ENCODE assay signal across 11 mouse cellular contexts in genomic region chr11:106820252-106820651, GRCm38 (mm10). TPM values are rescaled to one million over a fixed set of nuclear protein-coding genes. Genes with fewer than 3 reads are reported as not detected.
DNase-seq lines count a peak whose midpoint lies in the region; ATAC-seq and TF ChIP-seq lines count a peak whose summit lies in the region.
"Had no signal": no experiment of that assay in that cellular context is flagged by ENCODE, and none has a peak within 500 bp of the region (broad histone marks: within the 10 kb centered on the region; RNA-seq: fewer than 3 reads in every experiment).

No protein-coding gene starts in this region.

- H3K4me2 ChIP-seq in kidney, embryonic 16.5 days (replicated peaks; ENCODE audit: low read depth, low read length): no peak overlapping the region
- H3K4me2 ChIP-seq: liver, embryonic 13.5 days had no signal

- no peak overlapping the region for H3K9ac ChIP-seq in kidney, embryonic 16.5 days (replicated peaks; ENCODE audit: low read length)
- H3K9ac ChIP-seq: liver, embryonic 13.5 days had no signal

- DNase-seq in cerebellum, adult 2 months: peak; percentile 62 to 69
- no peak for DNase-seq in cerebellum, postnatal 4 days (ENCODE audit: low spot score in 2 of 2)
- peak; percentile 20 for DNase-seq in kidney, adult 11 months
- DNase-seq in retina, adult 2 months (ENCODE audit: low read depth, low spot score): peak; percentile 33
- DNase-seq in retina, embryonic 14.5 days (ENCODE audit: low spot score): no peak
- no peak for DNase-seq in layer of hippocampus, postnatal 25 days (ENCODE audit: extremely low spot score in 1 of 2, low spot score in 1 of 2)
- no peak for DNase-seq in spleen, postnatal 14 days (ENCODE audit: low spot score in 2 of 2)
- DNase-seq: liver, embryonic 13.5 days had no signal

- H3K4me3 ChIP-seq in cerebellum, adult 2 months (replicated peaks; ENCODE audit: insufficient read depth, low read depth, low read length): no peak overlapping the region
- H3K4me3 ChIP-seq in kidney, embryonic 16.5 days (ENCODE audit: low read length): no peak overlapping the region
- H3K4me3 ChIP-seq: liver, embryonic 13.5 days; midbrain, embryonic 10.5 days had no signal

- H3K4me1 ChIP-seq in cerebellum, adult 2 months (ENCODE audit: control insufficient read depth, insufficient read depth, low read length): peaks cover 77% of the 10 kb centered on the region
- H3K4me1 ChIP-seq in kidney, embryonic 16.5 days (ENCODE audit: insufficient read depth, low read length): no peaks in the 10 kb centered on the region
- H3K4me1 ChIP-seq: liver, embryonic 13.5 days; midbrain, embryonic 10.5 days had no signal

- no peak for TF ChIP-seq POLR2A in cerebellum, adult 2 months (IDR thresholded peaks at IDR 0.05; ENCODE audit: borderline replicate concordance, insufficient read depth, low read length)

- WGBS in cerebellum, adult 2 months: 14% methylated on average over 6 of the region's 6 CpGs
- WGBS in kidney, embryonic 16.5 days: 74% methylated on average over 6 of the region's 6 CpGs

- H3K27ac ChIP-seq in cerebellum, adult 2 months (ENCODE audit: insufficient read depth, low read length): peak overlapping the region; percentile 89
- H3K27ac ChIP-seq in kidney, embryonic 16.5 days (ENCODE audit: low read length): no peak overlapping the region
- H3K27ac ChIP-seq: liver, embryonic 13.5 days; midbrain, embryonic 10.5 days had no signal

- no peak for TF ChIP-seq CTCF in cerebellum, adult 2 months (IDR thresholded peaks at IDR 0.05; ENCODE audit: borderline replicate concordance, insufficient read depth, low read depth, low read length)

- no peaks in the 10 kb centered on the region for H3K9me3 ChIP-seq in kidney, embryonic 16.5 days (ENCODE audit: low read length)
- H3K9me3 ChIP-seq: liver, embryonic 13.5 days; midbrain, embryonic 10.5 days had no signal

- ATAC-seq in kidney, embryonic 16.5 days (ENCODE audit: low FRiP score, low TSS enrichment): no peak
- ATAC-seq: Patski had no signal

- H3K36me3 ChIP-seq in kidney, embryonic 16.5 days (ENCODE audit: insufficient read depth, low read length): peaks cover 60% of the 10 kb centered on the region

- H3K27me3 ChIP-seq in cerebellum, adult 2 months (ENCODE audit: control insufficient read depth, insufficient read depth, low read length): no peaks in the 10 kb centered on the region
- no peaks in the 10 kb centered on the region for H3K27me3 ChIP-seq in kidney, embryonic 16.5 days (ENCODE audit: insufficient read depth, low read length)
- H3K27me3 ChIP-seq: liver, embryonic 13.5 days; Patski had no signal

RNA-seq across cellular contexts. Expression of gene Cep95, which starts 31.2 kb away (rescaled TPM):
- 31.8 and 37.1 TPM in 2 replicates for polyA plus RNA-seq in cerebellum, adult 2 months (2012; rRNA removed)
- polyA plus RNA-seq in kidney, embryonic 16.5 days (2015; fragmentation: Nextera tagmentation; extraction: Ambion mirVana): 21.9 and 24.4 TPM in 2 replicates
- 10 to 100 TPM; 11.3 to 15.8 TPM for total RNA-seq in layer of hippocampus, postnatal 25 days (2021)

RNA-seq across cellular contexts. Expression of gene Ddx5, which starts 31.3 kb away (rescaled TPM):
- polyA plus RNA-seq in cerebellum, adult 2 months (2012; rRNA removed): 676 and 721 TPM in 2 replicates
- polyA plus RNA-seq in kidney, embryonic 16.5 days (2015; fragmentation: Nextera tagmentation; extraction: Ambion mirVana): 369 and 372 TPM in 2 replicates
- 100 to 1,000 TPM; 711 to 757 TPM for total RNA-seq in layer of hippocampus, postnatal 25 days (2021)

RNA-seq across cellular contexts. Expression of gene Polg2, which starts 40.9 kb away (rescaled TPM):
- 11.7 and 12.7 TPM in 2 replicates for polyA plus RNA-seq in cerebellum, adult 2 months (2012; rRNA removed)
- 9.7 and 10.6 TPM in 2 replicates for polyA plus RNA-seq in kidney, embryonic 16.5 days (2015; fragmentation: Nextera tagmentation; extraction: Ambion mirVana)
- 1 to 10 TPM; 4.0 to 4.1 TPM for total RNA-seq in layer of hippocampus, postnatal 25 days (2021)

Comparison
In these comparisons a context has a peak if more than half of its experiments do, and no peak if none do; other contexts are left out.
1. DNase-seq: peak in cerebellum, adult 2 months (2 of 2), kidney, adult 11 months (single experiment) and retina, adult 2 months (single experiment); none in cerebellum, postnatal 4 days (0 of 2), retina, embryonic 14.5 days (single experiment), layer of hippocampus, postnatal 25 days (0 of 2) and spleen, postnatal 14 days (0 of 2).